Mouse (Mus musculus): ENCODE results near the gene Ddx25. TPM values are rescaled to one million over a fixed set of nuclear protein-coding genes. Genes with fewer than 3 reads are reported as not detected.
A peak's percentile ranks its signal among the peaks of the same experiment; 100 is the strongest.

The Ddx25 gene
- polyA plus RNA-seq, 3 experiments from 2014 or later: 0.11 to 0.26 (median 0.14) TPM

DNA sequence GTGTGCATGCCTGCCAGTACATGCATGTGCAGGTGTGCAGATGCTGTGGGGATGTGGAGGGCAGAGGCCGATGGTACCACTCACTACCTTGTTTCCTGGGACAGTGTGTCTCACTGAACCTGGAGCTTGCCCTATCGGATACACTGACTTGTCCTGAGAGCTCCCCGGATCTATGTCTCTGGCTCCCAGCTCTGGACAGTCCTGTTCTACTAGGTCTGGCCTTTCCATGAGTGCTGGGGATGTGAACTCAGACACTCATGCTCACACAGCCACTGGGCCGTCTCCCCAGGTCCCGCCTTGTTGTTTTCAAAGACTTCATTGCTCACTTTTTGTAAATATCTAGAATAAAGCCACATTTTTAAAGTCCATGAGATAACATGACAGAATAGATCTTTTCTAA lies 17.3 kb downstream of the Ddx25 start:
- ATAC-seq: no peak

DNA sequence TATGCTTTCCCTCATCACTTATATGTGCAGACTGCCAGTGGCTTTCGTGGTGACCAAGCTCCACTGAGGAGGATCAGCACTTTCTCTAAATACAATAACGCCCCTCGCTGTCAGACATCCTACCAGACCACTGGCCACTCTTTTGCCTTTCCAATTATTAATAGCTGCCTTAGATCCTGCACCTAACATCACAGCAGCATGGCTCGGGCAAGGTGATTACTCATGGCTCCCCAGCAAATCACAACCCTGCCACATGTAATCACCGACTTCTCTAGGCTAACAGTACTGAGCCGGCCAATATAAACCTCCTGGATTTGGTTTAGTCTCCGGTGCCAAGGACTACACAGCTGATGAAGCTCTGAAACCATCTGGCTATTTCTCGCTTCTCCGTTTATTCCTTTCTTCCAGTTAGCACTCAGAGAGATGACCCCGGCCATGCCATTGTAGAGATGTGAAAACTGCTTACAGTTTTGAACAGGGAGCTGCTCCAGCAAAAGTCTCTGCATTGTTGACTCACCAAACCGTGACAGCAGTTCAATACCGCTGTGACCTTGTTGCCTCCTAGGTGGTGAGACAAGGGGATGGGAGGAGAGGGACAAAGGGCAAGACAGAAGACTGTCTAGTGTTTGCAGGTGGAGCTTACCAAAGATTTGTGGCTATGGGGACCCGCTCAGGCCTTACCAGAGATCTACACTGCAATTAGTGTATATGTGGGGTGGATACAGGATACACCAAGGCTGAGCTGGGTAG lies 19.2 kb downstream of the Ddx25 start:
- ATAC-seq: no peak

DNA sequence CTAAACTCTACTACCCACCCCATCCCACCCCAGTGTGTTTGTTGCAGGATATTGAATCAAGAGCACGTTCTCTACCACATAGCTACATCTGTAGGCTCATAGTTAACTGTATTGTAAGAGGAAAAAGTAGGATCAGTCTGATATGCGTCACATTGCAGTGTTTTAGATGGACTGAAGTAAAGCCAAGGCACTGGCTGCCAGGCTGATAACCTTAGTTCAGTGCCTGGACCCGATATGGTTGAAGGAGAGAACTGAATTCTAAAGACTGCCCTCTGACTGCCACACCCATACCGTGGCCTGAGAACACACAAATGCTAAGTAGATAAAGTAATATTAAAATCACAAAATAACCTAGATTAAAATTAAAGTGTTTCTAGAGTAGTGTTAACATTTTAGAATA lies 22.5 kb downstream of the Ddx25 start:
- no peak for ATAC-seq

DNA sequence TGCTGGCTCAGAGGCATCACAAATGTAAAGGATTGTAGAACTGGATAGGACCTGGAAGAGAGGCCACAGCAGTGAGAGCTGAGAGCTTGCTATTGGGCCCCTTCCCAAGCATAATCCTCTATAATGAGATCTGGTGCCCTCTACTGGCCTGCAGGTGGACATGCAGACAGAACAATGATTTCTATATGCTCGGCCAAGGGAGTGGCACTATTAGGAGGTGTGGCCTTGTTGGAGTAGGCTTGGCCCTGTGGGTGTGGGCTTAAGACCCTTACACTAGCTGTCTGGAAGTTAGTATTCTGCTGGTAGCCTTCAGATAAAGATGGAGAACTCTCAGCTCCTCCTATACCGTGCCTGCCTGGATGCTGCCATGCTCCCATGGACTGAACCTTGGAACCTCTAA lies 23.2 kb downstream of the Ddx25 start:
- ATAC-seq: peak; percentile 96

DNA sequence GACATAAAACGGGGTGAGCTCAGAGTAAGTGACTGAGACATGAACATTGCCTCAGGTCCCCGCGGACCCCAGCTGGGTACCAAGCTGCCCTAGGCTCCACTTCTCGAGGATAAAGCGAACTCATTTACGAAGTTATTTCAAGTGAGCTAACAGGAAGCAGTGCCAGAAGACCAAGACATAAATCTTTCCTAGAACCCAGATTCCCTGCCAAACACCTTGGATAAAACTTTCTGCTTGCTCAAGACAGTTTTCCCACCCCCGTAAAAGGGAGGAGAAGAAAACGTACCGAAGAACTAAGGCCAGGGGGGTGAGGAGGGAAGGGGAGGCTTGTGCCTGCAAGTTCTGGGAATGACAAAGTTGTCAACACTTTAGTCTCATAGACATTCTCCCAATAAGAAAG lies 25.1 kb downstream of the Ddx25 start:
- no peak for ATAC-seq

DNA sequence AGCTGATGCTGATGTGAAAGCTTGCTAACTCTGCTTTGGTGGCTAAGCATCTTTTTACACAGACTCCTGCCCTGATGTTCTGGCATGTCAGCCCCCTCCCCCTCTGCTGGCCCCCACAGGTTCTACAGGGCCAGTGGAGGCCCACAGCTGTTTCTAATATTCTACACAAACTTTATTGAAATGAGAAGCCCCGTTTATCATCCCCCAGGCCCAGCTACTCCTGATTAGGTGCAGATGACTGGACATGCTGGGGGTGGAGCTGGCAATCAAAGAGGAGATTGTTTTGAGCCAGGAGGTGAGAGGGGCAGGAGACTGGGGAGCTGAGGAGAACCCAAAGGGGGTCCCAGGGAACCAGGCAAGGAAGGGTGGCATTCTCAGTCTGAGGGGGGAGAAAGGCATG lies 28.5 kb downstream of the Ddx25 start:
- ATAC-seq: no peak

DNA sequence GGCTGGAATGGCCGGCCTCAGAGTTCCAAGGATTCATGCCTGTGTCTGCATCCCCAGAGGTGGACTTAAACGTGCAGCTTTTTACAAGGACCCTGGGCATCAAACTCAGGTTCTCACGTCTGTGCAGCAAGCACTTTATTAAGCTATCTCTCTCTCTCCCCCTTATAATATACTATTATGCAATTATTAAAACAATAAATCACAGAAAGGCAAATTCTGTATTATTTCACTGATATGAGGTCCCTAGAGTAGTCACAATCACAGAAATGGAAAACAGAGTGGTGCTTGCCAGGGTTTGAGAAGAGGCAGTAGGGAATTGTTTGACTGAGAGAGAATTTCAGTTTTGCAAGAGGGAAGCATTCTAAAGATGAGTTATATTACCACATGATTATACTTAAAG lies 29.2 kb downstream of the Ddx25 start:
- ATAC-seq: no peak

DNA sequence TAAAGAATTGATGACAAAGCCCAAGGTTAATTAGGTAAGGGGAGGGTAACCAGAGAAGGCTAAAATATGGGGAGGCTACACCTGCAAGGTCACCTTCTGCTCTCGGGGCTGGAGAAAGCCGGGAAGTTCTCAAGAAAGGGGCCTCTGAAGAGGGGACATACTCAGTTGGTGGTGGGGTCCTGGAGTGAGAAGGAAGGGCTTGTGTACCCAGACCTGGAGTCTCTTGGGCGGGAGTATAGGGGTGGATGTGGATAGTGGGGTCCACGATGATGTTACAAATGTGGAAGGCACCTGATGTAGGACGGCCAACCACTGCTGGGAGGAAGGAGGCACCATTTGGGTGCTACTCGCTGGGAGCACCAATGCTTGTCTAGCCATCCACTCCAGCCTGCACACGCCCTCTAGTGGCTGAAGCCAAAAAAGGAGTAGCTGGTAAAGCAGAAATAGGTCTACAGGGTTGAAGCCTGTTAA lies 34.4 kb downstream of the Ddx25 start:
- ATAC-seq: peak; percentile 86

DNA sequence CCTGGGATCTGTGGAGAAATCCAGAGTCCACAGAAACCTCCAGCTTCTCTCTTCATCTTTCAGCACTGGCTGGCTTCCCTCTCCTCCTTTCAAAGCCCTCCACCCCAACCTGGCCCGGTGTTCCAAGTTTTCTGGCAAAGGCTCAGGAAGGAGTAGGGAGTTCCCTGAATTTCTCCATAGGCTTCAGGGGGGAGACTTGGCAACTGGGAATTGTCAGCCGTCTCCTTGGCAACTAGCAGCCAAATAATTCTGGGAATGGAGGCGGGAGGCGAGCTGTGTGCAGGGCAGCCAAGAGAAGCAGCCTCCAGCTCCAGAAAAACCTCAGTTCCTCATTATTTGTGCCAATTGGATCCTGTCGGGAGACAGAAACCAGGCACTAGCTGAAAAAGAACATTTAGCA lies 34.8 kb downstream of the Ddx25 start:
- ATAC-seq: no peak

DNA sequence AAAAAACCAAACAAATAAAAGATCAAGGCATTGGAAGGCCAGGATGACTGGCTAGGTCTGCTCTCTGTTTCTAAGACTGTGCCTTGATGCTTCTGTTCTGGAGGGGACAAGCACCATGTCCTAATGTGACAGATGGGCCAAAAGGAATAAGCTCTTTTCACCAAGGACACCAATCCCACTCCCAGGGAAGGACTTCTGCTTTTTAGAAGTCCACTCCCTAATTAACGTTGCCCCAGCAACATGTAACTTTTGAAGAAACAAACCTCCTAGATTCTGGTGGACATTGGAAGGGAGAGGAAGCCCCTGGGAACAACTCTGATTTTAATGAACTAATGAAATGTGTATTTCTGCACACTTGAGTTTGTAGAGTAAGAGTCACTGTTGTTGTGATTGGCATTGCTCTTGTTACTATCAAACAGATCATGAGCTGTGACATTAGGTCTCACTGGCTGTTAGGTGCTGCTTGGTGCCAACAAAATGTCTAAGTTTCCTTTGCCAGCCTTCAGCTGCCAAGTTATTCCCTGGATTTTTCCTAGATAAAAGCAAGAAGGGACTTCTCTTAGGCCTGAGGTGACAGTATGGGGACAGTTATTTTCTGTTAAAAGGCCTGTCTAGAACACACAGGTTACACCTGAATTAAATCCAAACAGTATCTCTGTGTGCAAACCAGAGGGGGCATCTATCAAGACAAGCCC lies 35.4 kb downstream of the Ddx25 start:
- no peak for ATAC-seq

DNA sequence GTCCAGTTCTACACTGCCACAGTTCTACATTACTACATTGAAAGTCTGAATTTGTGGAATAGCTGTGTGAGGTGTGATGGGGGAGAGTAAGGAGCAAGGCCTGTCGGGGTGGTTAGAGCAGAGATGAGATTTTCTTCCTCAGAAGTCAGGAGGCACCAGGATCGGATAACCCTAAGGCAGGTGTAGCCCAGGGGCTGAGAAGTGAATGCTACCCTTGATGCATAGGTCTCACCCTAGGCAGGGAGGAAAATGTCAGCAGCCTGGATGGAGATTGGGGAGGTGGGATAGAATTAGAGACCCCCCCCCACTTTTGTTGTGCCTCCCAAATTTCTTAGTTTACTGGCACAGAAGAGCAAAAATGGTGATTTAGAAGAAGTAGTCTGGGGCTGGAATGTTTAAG lies 36.1 kb downstream of the Ddx25 start:
- ATAC-seq: no peak

DNA sequence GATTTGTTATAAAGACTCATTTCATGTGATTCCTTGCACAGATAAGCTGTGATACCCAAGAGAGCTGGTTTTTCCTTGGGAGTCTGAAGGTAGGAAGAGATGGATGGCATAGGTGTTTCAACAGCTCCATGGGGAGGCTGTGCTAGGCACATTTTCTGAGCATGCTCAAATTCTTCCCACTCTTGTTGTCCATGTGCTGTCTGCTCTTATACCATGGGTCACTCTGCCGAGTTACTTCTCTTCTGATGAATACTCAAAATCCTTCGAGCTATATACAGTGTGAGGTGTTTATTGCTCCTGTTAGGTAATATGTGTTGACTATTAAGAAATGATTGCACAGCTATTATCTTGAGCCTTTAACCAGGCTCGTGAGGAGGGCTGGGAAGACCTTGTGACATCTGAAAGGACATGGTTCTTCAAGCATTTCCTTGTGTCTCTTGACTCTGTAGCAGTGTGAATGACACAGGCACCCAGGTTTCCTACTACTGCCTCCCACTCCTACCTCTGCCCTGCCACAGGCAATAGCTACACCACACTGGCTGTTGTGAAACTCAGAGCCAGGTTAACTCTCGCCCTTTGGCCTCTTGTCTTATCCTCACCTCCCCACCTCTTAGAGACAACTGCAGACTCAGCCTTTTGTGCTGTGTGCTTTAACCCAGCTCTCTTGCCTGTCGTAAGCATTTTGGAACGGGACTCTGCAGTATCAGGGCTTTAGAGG lies 37.5 kb downstream of the Ddx25 start:
- no peak for ATAC-seq

DNA sequence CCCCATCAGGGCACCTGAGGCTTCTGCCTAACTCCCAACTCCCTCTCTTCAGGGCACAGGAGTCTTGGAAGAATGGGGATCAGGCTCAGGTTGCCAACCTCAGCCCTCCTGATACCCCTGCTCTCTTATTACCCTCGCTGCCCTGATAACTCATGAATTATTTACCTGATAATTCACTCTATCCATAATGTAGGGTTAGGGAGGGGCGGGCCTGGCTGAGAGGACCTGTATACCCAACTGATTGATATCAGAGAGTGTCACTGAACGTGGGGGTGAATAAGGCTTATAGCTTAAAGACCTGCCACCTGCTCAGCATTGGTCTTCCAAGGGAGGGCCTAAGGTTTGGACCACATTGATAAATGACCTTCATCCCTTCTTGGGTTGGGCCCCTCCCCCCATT lies 40.2 kb downstream of the Ddx25 start, which contains the start of gene Gm1113:
TSS of gene Gm1113 (minus strand) at position 101 of the 400 bp plus-strand sequence.
- ATAC-seq: no peak

DNA sequence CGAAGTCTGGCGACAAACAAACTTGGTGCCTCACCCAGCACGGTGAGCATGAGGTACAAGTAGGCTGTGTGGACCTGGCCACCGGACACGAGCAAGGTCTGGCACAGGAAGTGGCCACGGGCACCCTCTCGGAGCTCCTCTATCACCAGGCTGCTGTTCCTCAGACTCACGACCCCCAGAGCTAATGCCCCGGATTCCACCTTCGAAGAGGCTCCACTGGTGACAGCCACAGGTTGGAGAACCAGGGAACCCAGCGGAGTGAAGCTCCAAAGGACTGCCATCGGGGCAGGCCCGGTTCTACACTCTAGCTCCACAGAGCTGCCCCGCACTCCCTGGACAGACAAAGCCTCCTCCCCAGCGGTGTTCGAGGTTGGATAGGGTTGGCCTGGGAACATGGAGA lies 41.6 kb downstream of the Ddx25 start:
- no peak for ATAC-seq

DNA sequence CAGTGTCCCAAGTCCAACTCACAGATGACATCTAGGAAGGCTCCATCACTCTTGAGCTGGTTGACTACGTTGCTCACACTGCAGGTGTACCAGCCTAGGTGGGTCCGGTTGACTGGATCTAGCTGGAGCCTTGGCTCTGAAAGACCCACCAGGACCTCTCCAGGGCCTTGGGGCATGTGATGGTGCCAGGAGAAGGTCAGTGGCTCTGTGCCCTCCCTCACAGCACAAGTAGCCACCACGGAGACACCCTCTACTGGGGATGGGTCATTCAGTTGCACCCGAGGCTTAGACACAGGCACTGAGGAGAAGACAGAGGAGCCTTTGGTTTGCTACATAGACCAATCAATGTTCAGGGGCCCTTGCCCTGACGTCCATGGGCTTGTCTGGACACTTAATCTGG lies 42.1 kb downstream of the Ddx25 start:
- no peak for ATAC-seq

DNA sequence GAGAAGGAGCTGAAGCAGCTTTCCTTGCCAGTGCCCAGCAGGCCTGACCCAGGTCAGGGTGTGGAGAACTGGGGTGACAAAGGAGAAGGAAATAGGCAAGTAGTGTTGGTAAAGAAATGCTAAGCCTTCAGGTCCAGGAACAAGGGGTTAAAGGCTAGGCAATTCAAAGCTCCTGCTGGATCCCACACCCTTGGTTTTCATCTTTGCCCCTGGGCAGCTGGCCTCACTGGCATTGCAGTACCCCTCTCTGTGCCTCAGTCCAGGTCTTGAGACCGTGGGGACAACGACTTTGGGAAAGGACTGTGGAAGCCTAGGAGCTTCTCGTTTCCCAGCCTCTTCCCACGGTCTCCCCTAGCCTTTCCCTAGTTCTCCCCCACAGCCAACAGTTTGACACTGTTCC lies 44.4 kb downstream of the Ddx25 start:
- ATAC-seq: no peak

DNA sequence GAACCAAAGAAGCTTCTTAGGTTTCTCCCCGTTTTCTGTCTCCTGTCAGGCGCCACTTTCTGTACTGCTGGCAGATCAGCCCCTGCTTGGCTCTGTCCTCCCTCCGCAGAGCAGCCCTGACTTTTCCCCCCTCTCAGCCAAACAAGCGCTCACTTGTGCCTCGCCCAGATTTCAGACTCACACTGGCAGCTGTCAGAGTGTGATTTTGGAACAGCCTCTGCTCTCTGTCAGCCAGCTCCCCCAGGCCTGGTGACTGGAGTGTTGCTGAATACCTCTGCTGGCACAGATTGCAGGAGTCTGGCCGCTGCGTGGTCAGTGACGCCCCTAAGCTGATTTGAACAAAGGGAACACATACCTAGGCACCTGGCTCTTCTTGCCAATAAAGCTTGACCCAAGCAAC lies 50.1 kb downstream of the Ddx25 start:
- no peak for ATAC-seq

DNA sequence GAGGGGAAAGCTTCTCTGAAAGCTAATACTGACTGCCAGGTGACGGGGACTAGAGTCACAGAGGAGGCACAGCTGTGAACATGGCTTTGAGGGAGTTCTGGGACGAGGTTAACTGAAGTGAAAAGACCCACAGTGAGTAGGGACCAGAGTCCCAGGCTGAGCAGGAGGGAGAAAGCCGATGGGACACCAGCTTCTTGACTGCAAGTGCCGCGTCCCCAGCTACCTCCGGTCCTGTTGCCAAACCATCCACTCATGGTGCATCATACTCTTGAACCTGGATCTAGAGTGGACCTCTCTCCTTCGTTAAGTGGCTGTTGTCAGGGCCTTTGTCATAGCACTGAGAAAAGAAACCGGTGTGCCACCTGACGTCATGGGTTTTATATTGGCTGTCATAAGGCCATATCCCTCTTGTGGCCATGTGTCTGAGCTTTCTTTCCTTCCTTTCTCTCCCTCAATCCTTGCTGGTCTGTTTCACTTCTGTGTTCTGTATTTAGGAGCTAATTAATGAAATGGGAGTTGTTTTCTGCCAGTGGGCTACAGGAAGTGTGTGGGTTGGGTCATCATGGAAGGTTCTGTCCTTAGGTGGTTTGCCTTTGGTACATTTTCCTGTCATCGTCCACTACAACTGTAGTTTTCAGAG lies 55.8 kb downstream of the Ddx25 start:
- ATAC-seq: no peak

DNA sequence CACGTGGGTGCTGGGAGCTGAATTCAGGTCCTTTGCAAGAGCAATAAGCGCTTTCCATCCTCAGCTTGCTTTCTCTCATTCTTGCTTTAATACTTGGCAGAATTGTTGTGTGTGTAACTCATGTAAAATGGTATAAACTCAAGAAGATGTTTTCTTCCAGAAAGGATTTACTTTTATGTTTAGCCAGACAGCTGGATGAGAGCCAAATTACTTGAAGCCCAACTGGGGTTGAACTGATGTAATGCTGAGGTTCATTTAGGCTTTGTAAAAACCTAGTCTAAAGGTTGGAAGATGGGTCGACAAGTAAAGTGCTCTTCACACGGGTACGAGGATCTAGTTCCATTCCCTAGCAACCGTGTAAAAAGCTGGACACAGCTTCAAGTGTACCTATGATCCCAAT lies 58.4 kb downstream of the Ddx25 start:
- ATAC-seq: no peak

DNA sequence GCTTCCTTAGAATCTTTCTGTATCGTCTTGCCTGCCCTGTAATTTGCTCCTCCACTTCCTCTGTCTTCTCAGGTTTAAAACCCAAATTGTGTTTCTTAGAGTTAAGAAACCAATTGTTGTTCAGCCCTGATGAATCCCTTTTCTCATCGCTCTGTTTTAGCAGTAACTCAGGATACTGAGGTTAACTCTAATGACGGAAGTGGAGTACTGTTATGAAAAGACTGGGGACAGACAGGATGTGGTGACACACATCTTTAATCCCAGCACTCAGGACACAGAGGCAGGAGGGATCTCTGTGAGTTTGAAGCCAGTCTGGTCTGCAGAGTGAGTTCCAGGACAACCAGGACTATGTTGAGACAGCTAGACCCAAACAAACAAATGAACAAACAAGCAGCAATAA lies 62.9 kb downstream of the Ddx25 start:
- ATAC-seq: peak; percentile 88

DNA sequence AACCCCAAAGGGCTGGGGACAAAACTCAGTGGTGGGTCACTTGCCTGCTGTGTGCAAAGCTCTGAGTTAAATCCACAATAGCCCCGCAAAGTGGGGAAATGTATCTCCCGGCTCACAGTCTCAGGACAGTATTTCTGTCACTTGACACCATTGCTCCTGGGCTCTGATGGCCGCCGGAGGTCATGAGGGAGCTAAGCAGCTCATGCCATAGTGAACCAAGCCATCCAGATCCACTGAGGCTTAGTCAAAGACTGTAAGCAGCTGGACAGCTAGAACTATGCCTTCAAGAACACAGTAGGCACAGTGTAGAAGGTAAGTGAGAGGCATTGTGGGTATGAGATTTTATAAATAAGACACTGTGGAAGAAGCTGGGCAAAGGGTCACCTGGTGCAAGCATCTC lies 63.4 kb downstream of the Ddx25 start:
- no peak for ATAC-seq

DNA sequence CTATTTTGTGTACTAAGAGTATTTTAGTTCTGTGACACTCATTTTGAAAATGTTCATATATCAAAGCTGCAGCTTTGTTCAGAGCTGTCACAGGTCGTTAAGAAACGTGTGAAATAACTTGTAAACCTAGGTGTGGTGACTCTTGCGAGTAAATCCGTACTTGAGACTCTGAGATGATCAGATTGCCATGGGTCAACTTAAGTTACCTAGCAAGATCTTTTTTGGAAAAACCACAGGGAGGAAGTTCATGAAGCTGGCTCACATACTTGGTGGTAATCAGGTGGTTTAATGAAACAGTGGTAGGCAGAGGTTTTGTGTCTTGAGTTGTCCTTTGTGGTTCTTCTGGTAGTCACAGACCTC lies 64.6 kb downstream of the Ddx25 start:
- ATAC-seq: no peak

DNA sequence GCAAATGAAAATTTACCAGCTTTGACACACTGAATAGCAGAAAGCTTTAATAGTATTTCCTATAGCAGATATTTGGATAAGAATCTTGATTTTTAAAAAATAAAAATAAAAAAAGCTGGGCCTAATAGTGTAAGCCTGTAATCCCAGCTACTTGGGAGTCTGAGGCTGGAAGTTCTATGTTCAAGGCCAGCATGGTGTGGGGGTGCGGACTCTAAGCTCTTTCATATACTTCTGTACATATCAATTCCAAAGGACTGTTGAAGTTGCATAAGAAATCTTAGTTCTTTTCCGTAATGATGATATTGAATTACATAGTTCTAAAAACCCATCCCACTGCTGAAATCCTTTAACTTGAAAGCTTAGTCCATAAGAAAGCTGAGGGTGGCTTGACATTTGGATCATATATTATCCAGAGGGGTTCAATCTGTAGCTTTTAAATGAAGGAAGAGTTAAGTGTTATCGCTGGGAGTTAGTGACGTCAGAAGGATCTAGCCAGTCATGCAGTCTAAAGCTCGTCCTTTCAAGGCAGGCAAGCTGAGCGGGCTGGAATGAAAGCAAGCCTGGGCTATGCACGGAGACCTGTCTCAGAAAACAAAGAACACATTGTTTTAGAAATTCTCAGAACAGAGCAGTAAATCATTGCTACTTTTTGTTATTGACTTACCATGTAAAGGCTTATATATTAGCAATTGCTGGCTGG lies 65.1 kb downstream of the Ddx25 start:
- no peak for ATAC-seq

Data from inflammation-experienced regulatory T-cells, adult 6 months (primary cell).